Mouse (Mus musculus) kidney, postnatal 0 days (tissue): Measurements from ENCODE around the gene Lin28b. TPM values are rescaled to one million over a fixed set of nuclear protein-coding genes. Genes with fewer than 3 reads are reported as not detected.

Source experiments
- ATAC-seq: fragments of 200-750 bp; cut with Nextera tagmentation; replicated peaks from 2 replicates; pipeline ENCODE4 v1.8.0; 2017; ENCODE audit warnings: low read depth, moderate number of reproducible peaks, moderate TSS enrichment, moderate library complexity; ENCODE audit not compliant: low FRiP score
- DNase-seq: peaks from one replicate; pipeline ENCODE4 v3.0.0-alpha.2; 2016; ENCODE audit warnings: low spot score
- H3K27ac ChIP-seq: fragments of 300-500 bp; sonication (generic); 2 replicates; pipeline ENCODE4 v1.5.1; 2014; ENCODE audit warnings: mild to moderate bottlenecking
- H3K27me3 ChIP-seq: fragments of 300-500 bp; sonication (generic); 2 replicates; pipeline ENCODE4 v1.6.1; 2014; ENCODE audit warnings: low read length, mixed read lengths; ENCODE audit not compliant: insufficient read depth
- H3K36me3 ChIP-seq: fragments of 300-500 bp; sonication (generic); 2 replicates; pipeline ENCODE4 v1.6.1; 2014; ENCODE audit warnings: low read length, mixed read lengths; ENCODE audit not compliant: insufficient read depth
- H3K4me1 ChIP-seq: fragments of 300-500 bp; sonication (generic); replicated peaks from 2 replicates; pipeline ENCODE4 v1.6.1; 2014; ENCODE audit warnings: antibody characterized with exemption, low read length, mixed read lengths; ENCODE audit not compliant: insufficient read depth
- H3K4me2 ChIP-seq: fragments of 300-500 bp; sonication (generic); 2 replicates; pipeline ENCODE4 v1.6.1; 2014; ENCODE audit warnings: mild to moderate bottlenecking, low read length, moderate library complexity, mixed read lengths
- H3K4me3 ChIP-seq: fragments of 300-500 bp; sonication (generic); replicated peaks from 2 replicates; pipeline ENCODE4 v1.5.1; 2014; ENCODE audit warnings: low read depth, low read length
- H3K9ac ChIP-seq: fragments of 300-500 bp; sonication (generic); 2 replicates; pipeline ENCODE4 v1.6.1; 2014; ENCODE audit warnings: low read depth, low read length
- H3K9me3 ChIP-seq: fragments of 300-500 bp; sonication (generic); replicated peaks from 2 replicates; pipeline ENCODE4 v1.6.1; 2016; ENCODE audit warnings: low read length, inconsistent platforms, mixed read lengths
- CTCF ChIP-seq: IDR thresholded peaks from 2 replicates; pipeline ENCODE4 v1.5.1; 2016; ENCODE audit warnings: antibody characterized with exemption, low read depth, mild to moderate bottlenecking, moderate library complexity
- WGBS: fragments of 180-500 bp; shearing (Covaris S2); extraction: QIAGEN DNeasy Blood & Tissue Kit; methylation state at CpG from one replicate; pipeline ENCODE4 v1.1.7; 2014; 5-methylcytosine and 5-hydroxymethylcytosine counted together
- polyA plus RNA-seq: library from polyadenylated mRNA; unstranded; fragments of >200 nt; fragmentation: Nextera tagmentation; extraction: Ambion mirVana; gene quantifications from 2 replicates; pipeline ENCODE4 v1.2.1, GENCODE M21; 2015

The Lin28b gene
- polyA plus RNA-seq = 0.08 and 0.14 TPM in 2 replicates

GRCm38 (mm10) chr10:45485761-45486602 is at the start of gene Lin28b:
Gene Lin28b (minus strand): TSS chr10:45486395.
- Histone ChIP-seq H3K27me3 (peaks cover 31% of the 10 kb centered on the region), H3K4me2 (peak within 1 kb of the TSS; percentile 99), H3K4me1 (peaks cover 14% of the 10 kb centered on the region; the same call in 1 of the 2 replicates), H3K9me3 (no peaks in the 10 kb centered on the region), H3K9ac (0 out of 2 replicates have a peak within 1 kb of the TSS, but pooled peaks have one; percentile 27), H3K27ac (no peak within 1 kb of the TSS), H3K36me3 (no peaks in the 10 kb centered on the region), H3K4me3 (peak within 1 kb of the TSS; percentile 58)
- WGBS = under 1% methylated on average over 81 of the region's 139 CpGs
- no peak for DNase-seq
- peak; percentile 84 for ATAC-seq
- no peak for TF ChIP-seq CTCF

DNA sequence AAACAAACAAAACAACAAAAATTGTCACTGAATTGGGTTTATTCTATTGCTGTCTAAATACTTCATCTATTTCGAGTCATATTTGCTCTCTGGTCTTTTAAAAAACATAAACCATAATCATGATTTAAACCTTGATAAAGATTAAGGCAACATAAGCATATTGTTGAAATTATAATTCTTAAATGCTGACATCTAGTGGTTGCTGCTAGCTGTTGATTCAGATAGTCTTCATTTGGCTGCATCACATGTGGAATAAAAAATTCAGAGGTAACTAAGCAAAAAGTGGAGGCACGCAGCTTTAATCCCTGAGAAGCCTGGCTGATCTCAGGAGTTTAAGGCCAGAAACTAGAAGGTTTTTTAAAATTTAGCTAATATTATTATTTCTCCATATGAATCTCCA is 25.6 kb upstream of the Lin28b start:
- no peak overlapping the region for H3K4me2 ChIP-seq
- ATAC-seq (no peak), DNase-seq (peak; percentile 13)
- H3K4me3 ChIP-seq = no peak overlapping the region
- WGBS = 56% methylated on average over 2 of the region's 2 CpGs
- no peaks in the 10 kb centered on the region for H3K4me1 ChIP-seq
- no peak overlapping the region for H3K27ac ChIP-seq
- peak; percentile 54; the same call in 1 of the 2 replicates for TF ChIP-seq CTCF
- no peaks in the 10 kb centered on the region for H3K27me3 ChIP-seq
- H3K9ac ChIP-seq = no peak overlapping the region
- no peaks in the 10 kb centered on the region for H3K36me3 ChIP-seq
- H3K9me3 ChIP-seq = no peaks in the 10 kb centered on the region

DNA sequence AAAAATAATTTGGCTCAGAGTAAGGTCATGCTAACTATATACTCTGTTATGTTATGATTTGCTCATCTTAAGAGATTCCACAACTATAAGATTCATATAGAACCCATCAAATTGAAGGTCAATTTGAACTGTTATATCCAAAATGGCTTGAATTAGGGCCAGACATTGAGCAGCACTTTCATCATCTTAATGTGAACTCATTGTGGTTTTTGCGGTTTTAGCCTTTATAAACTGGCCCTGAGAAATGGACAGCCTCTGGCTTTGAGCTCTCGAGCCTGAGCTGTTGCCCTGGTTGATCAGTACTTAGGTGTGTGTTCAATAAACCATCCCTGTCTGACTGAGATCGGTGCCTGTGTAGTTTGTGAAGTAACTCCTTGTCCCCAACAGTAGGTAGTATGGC is 24.5 kb upstream of the Lin28b start:
- no peak for DNase-seq
- H3K27me3 ChIP-seq = no peaks in the 10 kb centered on the region
- H3K4me2 ChIP-seq = no peak overlapping the region

DNA sequence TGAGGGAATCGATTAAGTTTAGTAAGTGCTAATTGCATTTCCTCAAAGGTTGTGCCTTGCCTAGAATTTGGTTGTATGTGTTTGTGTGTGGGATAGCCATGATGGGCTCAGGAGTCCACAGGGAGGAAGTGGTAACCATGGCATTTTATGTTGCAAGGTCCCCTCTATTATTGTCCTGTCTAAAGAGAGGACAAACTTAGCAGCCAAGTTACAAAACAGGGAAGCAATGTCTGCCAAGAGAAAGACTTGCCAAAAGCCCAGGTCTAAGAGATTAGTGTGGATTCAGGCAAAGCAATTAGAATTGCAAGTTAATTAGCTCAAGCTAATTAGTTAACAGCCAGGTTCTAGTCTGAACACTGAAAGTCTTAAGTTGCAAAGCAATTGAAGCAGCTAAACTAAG is 14.1 kb upstream of the Lin28b start:
- ATAC-seq (no peak), DNase-seq (no peak)
- Histone ChIP-seq H3K9ac (no peak overlapping the region), H3K9me3 (no peaks in the 10 kb centered on the region), H3K4me1 (no peaks in the 10 kb centered on the region), H3K27me3 (no peaks in the 10 kb centered on the region), H3K4me2 (no peak overlapping the region), H3K27ac (no peak overlapping the region), H3K36me3 (no peaks in the 10 kb centered on the region), H3K4me3 (no peak overlapping the region)
- 92% methylated on average over 1 of the region's 1 CpGs for WGBS
- no peak for TF ChIP-seq CTCF

More for the DNA sequence above, 24.5 kb upstream of the Lin28b start:
- H3K36me3 ChIP-seq = no peaks in the 10 kb centered on the region
- WGBS = 88% methylated on average over 3 of the region's 3 CpGs
- no peaks in the 10 kb centered on the region for H3K9me3 ChIP-seq
- H3K27ac ChIP-seq = no peak overlapping the region
- no peak for TF ChIP-seq CTCF
- H3K4me3 ChIP-seq = no peak overlapping the region
- H3K4me1 ChIP-seq = no peaks in the 10 kb centered on the region
- ATAC-seq = no peak
- no peak overlapping the region for H3K9ac ChIP-seq

DNA sequence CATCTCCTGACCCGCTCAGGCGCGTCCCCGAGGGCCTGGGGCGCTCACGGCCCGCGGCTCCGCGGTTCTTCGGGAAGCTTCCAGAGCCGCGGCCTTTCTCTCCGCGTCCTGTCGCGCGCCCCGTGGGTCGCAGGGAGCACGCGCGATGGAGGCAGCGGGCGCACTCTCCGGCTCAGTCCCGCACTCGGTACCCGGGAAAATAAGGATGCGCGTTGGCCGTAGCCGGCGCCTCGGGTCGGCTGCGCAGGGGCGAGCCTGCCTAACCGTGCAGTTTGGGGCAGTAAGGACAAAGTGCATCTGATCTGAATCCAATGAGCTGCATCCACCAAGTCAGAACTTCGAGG is 380 bp upstream of the Lin28b start:
- Histone ChIP-seq H3K4me3 (peak overlapping the region; percentile 58), H3K9me3 (no peaks in the 10 kb centered on the region), H3K4me1 (peaks cover 14% of the 10 kb centered on the region; the same call in 1 of the 2 replicates), H3K27me3 (peaks cover 31% of the 10 kb centered on the region), H3K9ac (0 out of 2 replicates have a peak overlapping the region, but pooled peaks have one; percentile 27), H3K4me2 (peak overlapping the region; percentile 99), H3K27ac (no peak overlapping the region), H3K36me3 (no peaks in the 10 kb centered on the region)
- 0% methylated on average over 39 of the region's 40 CpGs for WGBS
- TF ChIP-seq CTCF = no peak
- DNase-seq (no peak), ATAC-seq (peak; percentile 17; the same call in 1 of the 2 replicates)

- no peak overlapping the region for H3K27ac ChIP-seq
- 2% methylated on average over 32 of the region's 32 CpGs for WGBS
- no peak overlapping the region for H3K9ac ChIP-seq
- TF ChIP-seq CTCF = 0 out of 2 replicates have a peak, but pooled peaks have one; percentile 20
- H3K4me1 ChIP-seq = peaks cover 14% of the 10 kb centered on the region; the same call in 1 of the 2 replicates
- H3K36me3 ChIP-seq = no peaks in the 10 kb centered on the region
- H3K27me3 ChIP-seq = peaks cover 31% of the 10 kb centered on the region
- ATAC-seq (no peak; the same call in 1 of the 2 replicates), DNase-seq (no peak)
- peak overlapping the region; percentile 58 for H3K4me3 ChIP-seq
- no peaks in the 10 kb centered on the region for H3K9me3 ChIP-seq
- H3K4me2 ChIP-seq = peak overlapping the region; percentile 99
Observed at GRCm38 (mm10) chr10:45485226-45485760, 902 bp downstream of the Lin28b start.
